20 mouse cellular contexts compared by ENCODE assay signal in the genomic region with DNA sequence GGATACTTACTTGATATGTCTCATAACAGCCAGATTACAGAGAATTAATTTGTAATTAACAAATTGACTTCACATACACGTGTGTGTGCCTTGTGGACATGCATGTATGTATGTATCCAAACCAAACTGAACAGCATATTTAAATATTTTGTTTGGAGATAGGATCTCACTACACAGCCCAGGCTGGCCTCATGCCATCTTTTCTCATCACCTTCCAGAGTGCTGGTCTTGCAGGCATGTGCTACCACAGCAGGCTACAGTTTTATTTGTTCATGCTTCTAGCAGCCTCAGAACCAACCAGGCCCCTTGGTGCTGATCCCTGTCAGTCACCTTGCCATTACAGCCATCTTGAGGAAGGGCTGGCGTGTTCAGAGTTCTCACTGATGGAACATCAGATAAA.
"Had no signal": no experiment of that assay in that cellular context is flagged by ENCODE, and none has a peak within 500 bp of the region (broad histone marks: within the 10 kb centered on the region; RNA-seq: fewer than 3 reads in every experiment).

No protein-coding gene starts in this region.

- H3K4me1 ChIP-seq: limb, embryonic 12.5 days; limb, embryonic 15.5 days had no signal

- H3K9me3 ChIP-seq: limb, embryonic 12.5 days; limb, embryonic 15.5 days; midbrain, embryonic 12.5 days; midbrain, embryonic 15.5 days; neural tube, embryonic 13.5 days had no signal

- H3K27me3 ChIP-seq: limb, embryonic 12.5 days; limb, embryonic 15.5 days; midbrain, embryonic 15.5 days had no signal

- H3K27ac ChIP-seq: kidney, postnatal 0 days; layer of hippocampus, adult 2 months; limb, embryonic 12.5 days; limb, embryonic 15.5 days; liver, embryonic 14.5 days; macrophage; midbrain, embryonic 12.5 days; midbrain, embryonic 15.5 days; neural tube, embryonic 13.5 days; stomach, postnatal 0 days had no signal

- H3K36me3 ChIP-seq: limb, embryonic 12.5 days; limb, embryonic 15.5 days; midbrain, embryonic 12.5 days; midbrain, embryonic 15.5 days; neural tube, embryonic 13.5 days had no signal

- DNase-seq: kidney, adult 2 months; kidney, postnatal 25 days; layer of hippocampus, adult 9-11 months; liver, postnatal 0 days; lung, embryonic 14.5 days; retina, postnatal 1 day; right cerebral cortex, postnatal 25 days had no signal

- ATAC-seq: liver, postnatal 0 days; lung, postnatal 0 days; midbrain, embryonic 15.5 days had no signal

- H3K9ac ChIP-seq: limb, embryonic 12.5 days; limb, embryonic 15.5 days; liver, embryonic 14.5 days; liver, postnatal 0 days; lung, embryonic 14.5 days; midbrain, embryonic 12.5 days; midbrain, embryonic 15.5 days; neural tube, embryonic 13.5 days had no signal

- H3K4me2 ChIP-seq: limb, embryonic 12.5 days; limb, embryonic 15.5 days; liver, embryonic 11.5 days; lung, embryonic 14.5 days; midbrain, embryonic 12.5 days; midbrain, embryonic 15.5 days; neural tube, embryonic 13.5 days had no signal

- H3K4me3 ChIP-seq: layer of hippocampus, adult 2 months; limb, embryonic 12.5 days; limb, embryonic 15.5 days; midbrain, embryonic 12.5 days; midbrain, embryonic 15.5 days; myocyte; neural tube, embryonic 13.5 days had no signal
